Mouse (Mus musculus): ENCODE data around the gene Tsr1.

- TF ChIP-seq CTCF (IDR thresholded peaks at IDR 0.05; ENCODE audit: low read depth) (peak; percentile 54), EP300 (IDR thresholded peaks at IDR 0.05; ENCODE audit: low read depth) (no peak)
Measured at GRCm38 (mm10) chr11:74946348-74946747, 48.5 kb downstream of the Tsr1 start.

All from liver, embryonic 14.5 days (tissue).